Mouse (Mus musculus) midbrain, embryonic 11.5 days (tissue): ENCODE results near the gene Dok5. TPM values are rescaled to one million over a fixed set of nuclear protein-coding genes. Genes with fewer than 3 reads are reported as not detected.
A peak's percentile ranks its signal among the peaks of the same experiment; 100 is the strongest.

Source experiments
- ATAC-seq: fragments of 200-750 bp; cut with Nextera tagmentation; 2 replicates; pipeline ENCODE4 v1.8.0; 2017; ENCODE audit warnings: moderate TSS enrichment, moderate library complexity; ENCODE audit not compliant: low FRiP score
- DNase-seq: peaks from one replicate; pipeline ENCODE4 v3.0.0; 2015; ENCODE audit warnings: low spot score; ENCODE audit errors: missing footprints
- H3K27ac ChIP-seq: fragments of 300-500 bp; sonication (generic); 2 replicates; pipeline ENCODE4 v1.5.1; 2014; ENCODE audit warnings: low read depth, low read length
- H3K27me3 ChIP-seq: fragments of 300-500 bp; sonication (generic); 2 replicates; pipeline ENCODE4 v1.6.1; 2014; ENCODE audit warnings: mild to moderate bottlenecking, low read length, moderate library complexity, mixed read lengths; ENCODE audit not compliant: control insufficient read depth, insufficient read depth
- H3K36me3 ChIP-seq: fragments of 300-500 bp; sonication (generic); 2 replicates; pipeline ENCODE4 v1.6.1; 2014; ENCODE audit warnings: mild to moderate bottlenecking, low read length, moderate library complexity, mixed read lengths; ENCODE audit not compliant: control insufficient read depth, insufficient read depth
- H3K4me1 ChIP-seq: fragments of 300-500 bp; sonication (generic); 2 replicates; pipeline ENCODE4 v1.6.1; 2014; ENCODE audit warnings: low read length; ENCODE audit not compliant: control insufficient read depth, insufficient read depth
- H3K4me2 ChIP-seq: fragments of 300-500 bp; sonication (generic); 2 replicates; pipeline ENCODE4 v1.6.1; 2014; ENCODE audit warnings: mild to moderate bottlenecking, moderate library complexity
- H3K4me3 ChIP-seq: fragments of 300-500 bp; sonication (generic); 2 replicates; pipeline ENCODE4 v1.5.1; 2014; ENCODE audit warnings: low read depth, low read length
- H3K9ac ChIP-seq: fragments of 300-500 bp; sonication (generic); 2 replicates; pipeline ENCODE4 v1.6.1; 2014; ENCODE audit warnings: low read length
- H3K9me3 ChIP-seq: fragments of 300-500 bp; sonication (generic); 2 replicates; pipeline ENCODE4 v1.6.1; 2016; ENCODE audit warnings: low read length; ENCODE audit not compliant: control insufficient read depth
- WGBS: fragments of 180-500 bp; shearing (Covaris S2); extraction: QIAGEN DNeasy Blood & Tissue Kit; methylation state at CpG from one replicate; pipeline ENCODE4 v1.1.7; 2014; 5-methylcytosine and 5-hydroxymethylcytosine counted together
- polyA plus RNA-seq: library from polyadenylated mRNA; unstranded; fragments of >200 nt; fragmentation: Nextera tagmentation; extraction: Ambion mirVana; gene quantifications from 2 replicates; pipeline ENCODE4 v1.2.1, GENCODE M21; 2014

The Dok5 gene
- polyA plus RNA-seq, 1 experiment from 2014 or later = 19.5 TPM

- ATAC-seq = no peak
- 89% methylated on average over 11 of the region's 11 CpGs for WGBS
These were observed 18.8 kb upstream of the Dok5 start for GRCm38 (mm10) chr2:170712658-170713285.

GRCm38 (mm10) chr2:170720386-170720785 is 11.2 kb upstream of the Dok5 start:
- H3K4me1 ChIP-seq = no peaks in the 10 kb centered on the region
- DNase-seq = peak; percentile 80
- ATAC-seq = no peak
- no peaks in the 10 kb centered on the region for H3K27me3 ChIP-seq
- H3K36me3 ChIP-seq = no peaks in the 10 kb centered on the region
- H3K27ac ChIP-seq = no peak overlapping the region
- 57% methylated on average over 4 of the region's 4 CpGs for WGBS
- H3K9me3 ChIP-seq = no peaks in the 10 kb centered on the region
- no peak overlapping the region for H3K4me3 ChIP-seq
- no peak overlapping the region for H3K9ac ChIP-seq
- H3K4me2 ChIP-seq = no peak overlapping the region

More at GRCm38 (mm10) chr2:170712658-170713285, 18.8 kb upstream of the Dok5 start:
- Histone ChIP-seq H3K4me3 (no peak overlapping the region), H3K27me3 (no peaks in the 10 kb centered on the region), H3K9me3 (no peaks in the 10 kb centered on the region), H3K4me1 (no peaks in the 10 kb centered on the region), H3K9ac (no peak overlapping the region), H3K36me3 (no peaks in the 10 kb centered on the region), H3K4me2 (no peak overlapping the region), H3K27ac (no peak overlapping the region)
- no peak for DNase-seq

GRCm38 (mm10) chr2:170724136-170724535 is 7.5 kb upstream of the Dok5 start:
- WGBS = 72% methylated on average over 13 of the region's 13 CpGs
- no peak for ATAC-seq
- DNase-seq = peak; percentile 12
- H3K4me1 ChIP-seq = no peaks in the 10 kb centered on the region; the same call in 1 of the 2 replicates
- H3K36me3 ChIP-seq = no peaks in the 10 kb centered on the region
- H3K4me2 ChIP-seq = no peak overlapping the region
- H3K9me3 ChIP-seq = no peaks in the 10 kb centered on the region
- H3K27ac ChIP-seq = no peak overlapping the region
- no peaks in the 10 kb centered on the region for H3K27me3 ChIP-seq
- H3K4me3 ChIP-seq = no peak overlapping the region
- H3K9ac ChIP-seq = no peak overlapping the region

- no peak overlapping the region for H3K4me3 ChIP-seq
- no peak overlapping the region for H3K9ac ChIP-seq
- WGBS = 92% methylated on average over 11 of the region's 11 CpGs
- no peaks in the 10 kb centered on the region for H3K27me3 ChIP-seq
- no peak overlapping the region for H3K4me2 ChIP-seq
- no peaks in the 10 kb centered on the region; the same call in 1 of the 2 replicates for H3K4me1 ChIP-seq
- H3K27ac ChIP-seq = no peak overlapping the region
- ATAC-seq = no peak
- peak; percentile 64 for DNase-seq
- H3K36me3 ChIP-seq = no peaks in the 10 kb centered on the region
- H3K9me3 ChIP-seq = no peaks in the 10 kb centered on the region
These were observed 6.9 kb upstream of the Dok5 start for GRCm38 (mm10) chr2:170724716-170725115.

GRCm38 (mm10) chr2:170725796-170726195 is 5.8 kb upstream of the Dok5 start:
- no peak overlapping the region for H3K4me2 ChIP-seq
- peaks cover 6% of the 10 kb centered on the region; the same call in 1 of the 2 replicates for H3K27me3 ChIP-seq
- DNase-seq (peak; percentile 21), ATAC-seq (no peak)
- 88% methylated on average over 5 of the region's 5 CpGs for WGBS
- no peaks in the 10 kb centered on the region for H3K36me3 ChIP-seq
- H3K27ac ChIP-seq = no peak overlapping the region
- H3K9ac ChIP-seq = no peak overlapping the region
- no peaks in the 10 kb centered on the region for H3K9me3 ChIP-seq
- H3K4me1 ChIP-seq = no peaks in the 10 kb centered on the region; the same call in 1 of the 2 replicates
- no peak overlapping the region for H3K4me3 ChIP-seq

- H3K27me3 ChIP-seq = peaks cover 6% of the 10 kb centered on the region; the same call in 1 of the 2 replicates
- no peak overlapping the region for H3K4me3 ChIP-seq
- ATAC-seq (no peak), DNase-seq (peak; percentile 76)
- no peak overlapping the region for H3K9ac ChIP-seq
- H3K4me2 ChIP-seq = no peak overlapping the region
- H3K27ac ChIP-seq = no peak overlapping the region
- 40% methylated on average over 6 of the region's 6 CpGs for WGBS
- no peaks in the 10 kb centered on the region for H3K9me3 ChIP-seq
- H3K36me3 ChIP-seq = no peaks in the 10 kb centered on the region
- H3K4me1 ChIP-seq = no peaks in the 10 kb centered on the region; the same call in 1 of the 2 replicates
These were observed 4.5 kb upstream of the Dok5 start for GRCm38 (mm10) chr2:170726996-170727710.

GRCm38 (mm10) chr2:170728864-170729263 is 2.7 kb upstream of the Dok5 start:
- H3K9me3 ChIP-seq = no peaks in the 10 kb centered on the region
- WGBS = 91% methylated on average over 9 of the region's 9 CpGs
- H3K4me2 ChIP-seq = no peak overlapping the region
- H3K9ac ChIP-seq = no peak overlapping the region
- no peak for ATAC-seq
- H3K27me3 ChIP-seq = peaks cover 10% of the 10 kb centered on the region
- peak; percentile 39 for DNase-seq
- H3K4me3 ChIP-seq = no peak overlapping the region
- no peaks in the 10 kb centered on the region for H3K36me3 ChIP-seq
- H3K27ac ChIP-seq = no peak overlapping the region
- no peaks in the 10 kb centered on the region; the same call in 1 of the 2 replicates for H3K4me1 ChIP-seq

- H3K27ac ChIP-seq = no peak overlapping the region
- H3K27me3 ChIP-seq = peaks cover 10% of the 10 kb centered on the region
- 56% methylated on average over 2 of the region's 2 CpGs for WGBS
- no peak for ATAC-seq
- H3K4me2 ChIP-seq = no peak overlapping the region
- H3K36me3 ChIP-seq = no peaks in the 10 kb centered on the region
- H3K4me3 ChIP-seq = no peak overlapping the region
- no peak overlapping the region for H3K9ac ChIP-seq
- DNase-seq = peak; percentile 78
- H3K9me3 ChIP-seq = no peaks in the 10 kb centered on the region
- no peaks in the 10 kb centered on the region; the same call in 1 of the 2 replicates for H3K4me1 ChIP-seq
These were observed 1.9 kb upstream of the Dok5 start for GRCm38 (mm10) chr2:170729661-170730060.

GRCm38 (mm10) chr2:170730136-170730535 is 1.5 kb upstream of the Dok5 start:
- Histone ChIP-seq H3K4me2 (no peak overlapping the region), H3K36me3 (no peaks in the 10 kb centered on the region), H3K9me3 (no peaks in the 10 kb centered on the region), H3K4me3 (no peak overlapping the region), H3K4me1 (no peaks in the 10 kb centered on the region; the same call in 1 of the 2 replicates), H3K27ac (no peak overlapping the region), H3K9ac (no peak overlapping the region), H3K27me3 (peaks cover 10% of the 10 kb centered on the region)
- WGBS = 92% methylated on average over 8 of the region's 8 CpGs
- DNase-seq = peak; percentile 76
- no peak for ATAC-seq
